Mouse (Mus musculus) common myeloid progenitor, adult 5-6 weeks (primary cell): ENCODE data around the gene Cnga2. TPM values are rescaled to one million over a fixed set of nuclear protein-coding genes. Genes with fewer than 3 reads are reported as not detected.
"Not testable (repeated sequence)": the region's sequence is repeated elsewhere in the genome, so short reads cannot be mapped to it uniquely, and the experiment has no call there.

ENCODE experiments used
- ATAC-seq: replicated peaks from 2 replicates; pipeline ENCODE4 v1.8.0; 2016; ENCODE audit warnings: low read depth, mild to moderate bottlenecking, moderate TSS enrichment, inconsistent platforms; ENCODE audit not compliant: poor library complexity, severe bottlenecking
- total RNA-seq: library from RNA; stranded (forward); fragments of 200-1000, 187-1606 nt; gene quantifications from 2 replicates; pipeline ENCODE4 v1.2.3, GENCODE M21; 2017

Gene Cnga2
- total RNA-seq, result not detected in 2 replicates

DNA sequence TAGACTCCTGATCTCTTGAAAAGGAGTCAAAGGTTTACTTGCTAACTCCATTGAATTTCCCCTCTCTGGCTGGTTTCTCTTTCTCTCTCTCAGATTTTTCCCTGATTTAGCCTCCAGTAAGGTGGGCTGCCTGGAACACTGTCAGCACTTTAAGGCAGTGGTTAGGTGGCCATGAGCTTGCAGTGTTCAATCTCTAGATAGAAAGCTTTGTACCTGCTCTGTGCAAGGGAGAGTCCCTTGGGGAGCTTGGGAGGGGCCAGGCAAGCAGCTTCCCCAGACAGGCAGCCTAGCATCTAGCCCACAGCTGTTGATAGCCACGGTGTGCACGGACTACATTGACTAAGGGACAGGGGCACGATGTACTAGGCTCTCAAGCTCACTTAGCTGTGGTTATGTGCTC lies at the start of gene Cnga2:
Gene Cnga2, plus strand, starts transcription at position 301 of the 400 bp plus-strand sequence.
- no peak for ATAC-seq

DNA sequence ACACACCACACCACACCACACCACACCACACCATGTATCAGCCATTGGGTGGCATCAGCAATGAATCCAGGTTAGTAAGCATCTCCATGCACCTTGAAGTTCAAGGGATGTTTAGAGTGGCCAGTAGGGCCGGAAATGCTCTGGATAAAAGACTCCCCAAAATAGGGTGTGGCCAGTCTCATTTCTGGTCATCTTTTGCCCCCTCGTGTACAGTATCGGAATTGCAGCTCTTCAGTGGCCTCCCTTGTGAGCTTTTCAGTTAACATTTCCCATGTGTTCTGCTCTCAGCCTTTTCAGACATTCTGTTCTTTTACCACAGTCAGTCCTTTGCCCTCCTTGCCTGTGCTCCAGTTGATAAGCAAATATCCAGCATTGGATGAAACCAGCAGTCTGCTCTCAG lies 45.0 kb upstream of the Cnga2 start:
- ATAC-seq, result peak; percentile 78

DNA sequence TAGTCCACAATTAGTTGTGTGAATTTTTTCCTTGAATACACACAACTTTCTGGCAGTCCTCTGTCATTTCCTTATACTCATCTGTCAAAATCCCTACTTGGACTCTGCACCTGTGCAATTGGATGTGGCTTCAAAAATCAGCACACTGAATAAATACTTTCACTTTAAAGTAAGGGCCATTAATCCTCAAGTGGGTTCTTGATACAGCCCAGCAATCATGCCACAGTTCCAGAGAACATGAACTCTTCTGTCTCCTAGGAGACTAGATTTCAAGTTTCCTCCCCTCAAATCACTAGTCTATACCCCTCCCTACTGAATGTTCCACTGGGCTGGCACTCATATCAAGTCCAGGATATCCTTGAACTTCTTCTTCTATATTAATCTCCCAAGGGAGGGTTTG lies 33.3 kb upstream of the Cnga2 start:
- no peak for ATAC-seq

DNA sequence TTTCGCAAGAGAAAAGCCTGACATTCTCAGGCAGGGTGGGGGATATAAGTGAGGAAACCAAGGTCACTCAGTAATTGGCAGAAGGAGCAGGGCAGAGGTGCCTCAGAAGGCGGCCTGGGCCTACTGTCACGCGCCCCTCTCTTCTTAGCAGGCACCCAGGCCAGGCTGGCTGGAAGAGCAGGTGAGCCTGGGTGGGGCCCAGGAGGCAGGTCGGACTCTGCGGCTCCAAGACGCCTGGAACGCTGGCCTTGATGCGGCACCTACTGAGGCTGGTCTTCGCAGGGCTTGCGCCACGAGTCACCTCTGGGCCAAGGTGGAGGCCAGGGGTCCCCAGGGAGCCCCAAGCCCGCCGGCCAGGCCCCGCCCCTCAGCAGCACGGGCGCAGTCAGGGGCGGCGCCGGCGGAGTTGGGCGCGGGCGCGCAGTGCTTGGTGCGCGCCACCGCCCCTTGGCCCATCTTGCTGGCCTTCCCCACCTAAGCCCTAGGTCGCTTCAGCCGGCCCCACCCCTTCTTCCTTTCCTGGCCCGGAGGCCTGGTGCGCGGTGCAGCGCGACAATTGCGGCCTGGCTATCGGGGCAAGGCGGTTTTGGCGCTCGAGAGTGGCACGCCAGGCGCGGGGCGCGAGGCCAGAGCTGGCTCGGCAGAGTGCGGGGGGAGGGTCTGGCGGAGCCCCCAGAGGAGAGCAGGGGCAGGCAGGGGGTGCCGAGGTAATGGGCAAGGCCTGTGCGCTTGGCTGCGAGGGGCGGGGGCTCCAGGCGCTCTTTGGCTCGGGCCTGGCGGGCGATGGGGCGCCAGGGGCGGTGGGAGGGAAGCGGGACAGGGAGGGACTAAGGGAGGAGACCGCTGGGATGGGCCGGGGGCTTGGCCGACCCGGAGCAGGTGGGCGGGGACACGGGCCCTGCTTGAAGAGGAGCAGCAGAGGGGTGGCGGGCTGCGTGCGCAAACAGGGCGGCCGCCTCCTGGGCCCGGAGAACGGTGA lies 29.3 kb upstream of the Cnga2 start, which contains the start of gene Prrg3:
Gene Prrg3, plus strand, starts transcription at position 552 of the 979 bp plus-strand sequence.
- no peak for ATAC-seq

DNA sequence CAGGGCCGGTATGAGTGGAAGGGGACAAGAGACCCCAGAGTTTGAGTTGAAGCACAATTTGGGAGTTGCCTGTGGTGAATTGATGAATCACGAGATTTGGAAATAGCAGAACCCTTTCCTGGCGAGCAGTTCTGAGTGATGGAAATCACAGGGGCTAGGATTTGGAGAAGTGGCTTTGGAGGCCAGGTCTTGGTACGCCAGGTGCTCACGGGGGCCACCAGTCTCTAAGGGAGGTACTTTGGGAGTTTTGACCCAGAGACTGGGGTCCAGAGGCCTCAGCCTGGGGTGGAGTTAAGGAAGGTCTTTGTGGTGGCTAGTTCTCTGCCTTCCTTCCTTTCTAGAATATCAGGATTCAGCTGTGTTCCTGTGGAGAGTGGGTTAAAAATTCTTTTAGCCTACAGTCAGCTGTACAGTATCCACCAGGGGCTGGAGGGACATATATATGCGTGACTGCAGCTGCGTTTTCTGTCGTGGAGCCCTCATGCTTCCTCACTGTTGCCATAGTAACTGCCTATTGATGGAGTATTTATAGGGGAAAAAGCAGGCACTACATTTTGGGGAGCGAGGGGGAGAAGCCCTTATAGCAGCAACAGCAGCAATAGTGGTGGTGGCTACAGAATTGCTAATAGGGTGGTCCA lies 28.3 kb upstream of the Cnga2 start:
- no peak for ATAC-seq

DNA sequence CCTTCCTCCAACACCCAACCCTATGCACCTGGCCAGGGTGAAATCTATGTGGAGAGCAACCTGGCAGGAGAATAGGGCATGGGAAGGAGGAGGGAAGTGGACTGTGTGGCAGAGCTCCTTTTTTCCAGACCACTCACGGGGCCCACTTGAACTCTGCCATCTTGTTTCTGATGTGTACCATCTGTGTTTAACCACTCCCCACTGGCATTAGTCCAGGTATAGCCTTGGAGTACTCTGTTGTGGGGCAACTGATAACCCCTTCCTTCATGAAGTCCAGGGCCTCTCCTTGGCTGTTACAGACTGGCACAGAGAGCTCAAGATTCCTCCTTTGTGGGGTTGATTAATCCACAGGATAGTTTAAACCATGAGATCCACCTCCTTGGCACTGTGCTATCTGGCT lies 23.4 kb upstream of the Cnga2 start:
- ATAC-seq, result no peak

GRCm38 (mm10) chrX:71968816-71969215 lies 22.8 kb upstream of the Cnga2 start:
- ATAC-seq, result no peak

- ATAC-seq, result no peak
Measured at GRCm38 (mm10) chrX:71971325-71971724, 20.3 kb upstream of the Cnga2 start.

GRCm38 (mm10) chrX:71972686-71973085 lies 19.0 kb upstream of the Cnga2 start, which contains the start of gene Fate1:
Gene Fate1, plus strand, starts transcription at chrX:71972986.
- no peak for ATAC-seq

DNA sequence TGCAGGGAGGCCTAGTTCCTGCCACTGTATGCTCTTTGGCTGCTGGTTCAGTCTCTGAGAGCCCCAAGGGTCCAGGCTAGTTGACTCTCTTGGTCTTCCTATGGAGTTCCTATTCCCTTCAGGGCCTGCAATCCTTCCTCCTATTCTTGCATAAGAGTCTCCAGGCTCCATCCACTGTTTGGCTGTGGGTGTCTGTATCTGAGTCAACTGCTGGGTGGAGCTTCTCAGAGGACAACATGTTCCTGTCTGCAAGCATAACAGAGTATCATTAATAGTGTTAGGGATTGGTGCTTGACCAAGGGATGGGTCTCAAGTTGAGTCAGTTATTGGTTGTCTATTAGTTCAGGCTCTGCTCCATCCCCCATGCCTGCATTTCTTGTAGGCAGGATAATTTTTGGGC lies 14.0 kb upstream of the Cnga2 start:
- not testable (repeated sequence) for ATAC-seq

GRCm38 (mm10) chrX:71980443-71980842 lies 11.2 kb upstream of the Cnga2 start:
- no peak for ATAC-seq

DNA sequence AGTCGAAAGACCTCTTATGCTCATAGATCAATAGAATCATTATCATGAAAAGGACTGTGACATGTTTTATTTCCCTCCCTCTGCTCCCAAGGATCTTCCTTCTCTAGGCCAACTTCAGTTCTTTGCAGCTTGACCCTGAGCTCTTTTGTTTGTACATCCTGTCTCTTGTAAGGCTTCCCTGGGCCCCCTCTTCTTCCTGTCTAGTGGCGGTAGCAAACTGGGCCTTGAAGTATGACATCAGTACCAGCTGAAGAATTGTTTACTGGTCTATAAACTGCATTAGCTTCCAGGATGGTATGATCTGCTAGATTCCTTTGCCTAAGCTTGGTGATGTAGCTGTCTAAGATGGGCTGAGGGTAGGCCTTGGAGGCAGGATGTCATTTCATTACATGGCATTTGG lies 10.3 kb upstream of the Cnga2 start:
- no peak for ATAC-seq

- no peak for ATAC-seq
Measured at GRCm38 (mm10) chrX:71983205-71983604, 8.4 kb upstream of the Cnga2 start.

DNA sequence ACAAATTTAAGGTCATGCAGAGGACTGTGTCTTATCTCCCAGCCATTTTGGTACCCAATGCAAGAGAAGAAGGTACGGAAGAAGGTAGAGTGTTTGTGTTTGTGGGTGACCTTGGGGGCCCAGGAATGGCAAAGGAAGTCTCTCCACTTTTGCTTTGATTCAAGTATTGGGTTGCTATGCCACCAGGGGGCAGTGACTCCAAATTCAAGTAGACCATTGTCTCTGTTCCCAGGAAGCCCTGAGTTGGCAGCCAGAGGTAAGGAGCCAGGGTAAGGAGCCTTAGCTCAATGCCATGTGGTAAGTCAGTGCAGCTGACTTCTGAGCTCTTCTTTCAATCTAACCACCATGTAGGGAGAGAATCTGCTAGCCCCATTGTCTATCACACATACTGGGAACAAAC lies 7.9 kb upstream of the Cnga2 start:
- no peak for ATAC-seq

- ATAC-seq, result no peak
Measured at GRCm38 (mm10) chrX:71995972-71996371, 4.3 kb downstream of the Cnga2 start.

GRCm38 (mm10) chrX:72009930-72010329 lies 18.3 kb downstream of the Cnga2 start:
- no peak for ATAC-seq

GRCm38 (mm10) chrX:72012236-72012635 lies 20.6 kb downstream of the Cnga2 start:
- no peak for ATAC-seq

DNA sequence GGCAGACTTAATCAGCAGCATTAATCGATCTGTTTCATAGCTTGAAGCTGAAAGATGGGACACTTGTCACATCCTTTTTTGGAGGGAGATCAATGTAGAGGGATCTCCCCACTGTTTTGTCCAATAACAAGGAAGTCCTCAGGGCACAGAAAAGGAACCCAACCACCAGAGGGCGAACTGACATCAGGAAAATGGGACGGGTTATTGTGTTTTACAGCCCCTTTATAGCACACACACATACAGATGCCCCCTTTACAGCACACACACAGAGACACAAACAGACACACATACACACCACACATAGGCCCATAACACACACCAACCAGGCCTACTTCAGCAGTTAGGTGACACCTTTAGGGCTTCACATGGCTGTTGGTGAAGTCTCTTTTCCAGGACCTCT lies 21.2 kb downstream of the Cnga2 start:
- 0 out of 2 replicates have a peak, but pooled peaks have one; percentile 22 for ATAC-seq

- ATAC-seq, result no peak
Measured at GRCm38 (mm10) chrX:72022241-72022640, 30.6 kb downstream of the Cnga2 start.

GRCm38 (mm10) chrX:72022750-72023398 lies 31.2 kb downstream of the Cnga2 start:
- 0 out of 2 replicates have a peak, but pooled peaks have one; percentile 58 for ATAC-seq

DNA sequence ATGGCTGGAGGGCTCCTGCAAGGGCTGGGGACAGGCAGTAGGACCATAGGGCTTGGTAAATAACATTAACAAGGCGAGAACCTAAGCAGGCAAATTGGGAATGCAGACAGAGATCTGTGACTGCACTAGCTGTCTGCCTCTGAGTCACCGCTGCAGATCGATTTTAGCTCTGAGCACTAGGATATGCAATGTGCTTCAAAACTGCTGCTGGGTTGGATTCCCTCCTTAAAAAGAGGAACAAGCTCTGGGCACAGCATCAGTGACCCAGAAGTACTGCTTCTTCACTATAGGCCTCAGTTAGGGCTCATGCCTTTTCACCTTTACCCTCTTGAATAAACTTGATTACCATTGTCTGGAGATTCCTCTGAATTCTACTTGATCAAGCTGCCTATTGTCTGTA lies 31.9 kb downstream of the Cnga2 start:
- ATAC-seq, result no peak
